In the genomic region with DNA sequence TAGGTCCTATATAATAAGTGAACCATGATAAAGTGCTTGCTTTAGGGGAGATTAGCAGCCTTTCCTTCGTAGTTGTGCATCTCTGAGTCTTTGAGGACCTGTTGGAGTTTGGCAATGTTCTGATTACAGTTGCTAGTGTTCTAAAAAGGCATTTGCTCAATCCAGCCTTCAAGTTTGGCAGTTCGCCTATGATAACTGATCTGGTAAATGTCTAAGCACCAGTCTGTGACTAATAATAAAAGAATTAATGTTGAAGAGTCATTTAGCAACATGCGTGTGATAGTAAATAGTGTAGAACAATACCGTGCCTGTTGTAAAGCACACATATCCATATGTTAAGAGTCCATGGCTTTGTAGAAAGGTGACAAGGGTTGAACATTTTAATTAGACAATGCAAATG, we compare ENCODE assay signal across 15 mouse cellular contexts.
A peak's percentile ranks its signal among the peaks of the same experiment; 100 is the strongest.
DNase-seq lines count a peak whose midpoint lies in the region; ATAC-seq and TF ChIP-seq lines count a peak whose summit lies in the region.
"Had no signal": no experiment of that assay in that cellular context is flagged by ENCODE, and none has a peak within 500 bp of the region (broad histone marks: within the 10 kb centered on the region; RNA-seq: fewer than 3 reads in every experiment).

No protein-coding gene starts in this region.

- WGBS in heart, embryonic 11.5 days (ENCODE audit: insufficient replicate concordance), result 72% methylated on average over 4 of the region's 4 CpGs
- 64% methylated on average over 4 of the region's 4 CpGs for WGBS in midbrain, embryonic 16.5 days

- in situ Hi-C loops in Patski (cut with MboI; ENCODE audit: low pct_unique_long_range_greater_than_20kb), result no loop called here

- H3K9ac ChIP-seq in heart, embryonic 11.5 days (ENCODE audit: low read depth, low read length), result no peak overlapping the region
- H3K9ac ChIP-seq in midbrain, embryonic 16.5 days (ENCODE audit: low read depth, low read length), result no peak overlapping the region
- H3K9ac ChIP-seq: neural tube, embryonic 12.5 days had no signal

- H3K27ac ChIP-seq in heart, embryonic 11.5 days (ENCODE audit: low read depth, low read length), result no peak overlapping the region
- no peak overlapping the region for H3K27ac ChIP-seq in midbrain, embryonic 16.5 days (ENCODE audit: low read length)
- H3K27ac ChIP-seq: neural tube, embryonic 12.5 days had no signal

- CTCF ChIA-PET in Patski (lab: Charles Lee), result no interaction called here

- no peaks in the 10 kb centered on the region for H3K4me1 ChIP-seq in heart, embryonic 11.5 days (ENCODE audit: control insufficient read depth, insufficient read depth, low read length)
- peaks cover 14% of the 10 kb centered on the region for H3K4me1 ChIP-seq in midbrain, embryonic 16.5 days (ENCODE audit: control insufficient read depth, insufficient read depth, low read length)

- no peaks in the 10 kb centered on the region for H3K27me3 ChIP-seq in heart, embryonic 11.5 days (ENCODE audit: control insufficient read depth, insufficient read depth, low read length)
- no peaks in the 10 kb centered on the region for H3K27me3 ChIP-seq in Patski
- H3K27me3 ChIP-seq in midbrain, embryonic 16.5 days (ENCODE audit: control insufficient read depth, insufficient read depth, low read depth, low read length), result no peaks in the 10 kb centered on the region; the same call in 1 of the 2 replicates
- H3K27me3 ChIP-seq: neural tube, embryonic 12.5 days had no signal

- no peaks in the 10 kb centered on the region for H3K9me3 ChIP-seq in heart, embryonic 11.5 days (replicated peaks; ENCODE audit: control insufficient read depth, low read length)
- H3K9me3 ChIP-seq in midbrain, embryonic 16.5 days (replicated peaks; ENCODE audit: control insufficient read depth, low read length, poor library complexity, severe bottlenecking), result no peaks in the 10 kb centered on the region
- H3K9me3 ChIP-seq: neural tube, embryonic 12.5 days had no signal

- no peak overlapping the region for H3K4me2 ChIP-seq in heart, embryonic 11.5 days
- no peak overlapping the region for H3K4me2 ChIP-seq in midbrain, embryonic 16.5 days (ENCODE audit: low read length)
- H3K4me2 ChIP-seq: neural tube, embryonic 12.5 days had no signal

- peak; percentile 3 to 12 for DNase-seq in heart, adult 9 months (ENCODE audit: low spot score in 2 of 2)
- peak; percentile 16 for DNase-seq in lung, postnatal 36 days
- no peak for DNase-seq in lung, postnatal 4 days
- DNase-seq in Patski (ENCODE audit: low read depth, low spot score), result peak; percentile 15
- DNase-seq in retina, postnatal 1 day, result no peak
- DNase-seq: cerebellum, postnatal 14 days; gastrocnemius, postnatal 25 days; kidney, adult 8-10 months; kidney, postnatal 36 days; right cerebral cortex, postnatal 4 days; thymus, adult 2 months had no signal

- no peaks in the 10 kb centered on the region for H3K36me3 ChIP-seq in heart, embryonic 11.5 days (ENCODE audit: control insufficient read depth, insufficient read depth, low read length)
- H3K36me3 ChIP-seq in midbrain, embryonic 16.5 days (ENCODE audit: control insufficient read depth, insufficient read depth, low read length), result no peaks in the 10 kb centered on the region
- H3K36me3 ChIP-seq: neural tube, embryonic 12.5 days had no signal

- POLR2A ChIA-PET in Patski (lab: Charles Lee), result no interaction called here

- no peak for ATAC-seq in heart, embryonic 11.5 days (replicated peaks; ENCODE audit: insufficient number of reproducible peaks, low FRiP score, low TSS enrichment)
- no peak for ATAC-seq in Patski
- no peak for ATAC-seq in midbrain, embryonic 16.5 days

- H3K4me3 ChIP-seq in heart, embryonic 11.5 days (ENCODE audit: low read depth, low read length), result no peak overlapping the region
- H3K4me3 ChIP-seq in midbrain, embryonic 16.5 days (ENCODE audit: low read depth, low read length), result no peak overlapping the region
- H3K4me3 ChIP-seq: erythroblast, embryonic 14.5 days; neural tube, embryonic 12.5 days had no signal

- TF ChIP-seq CTCF in Patski (IDR thresholded peaks at IDR 0.05), result no peak

Comparison
In these comparisons a context has a peak if more than half of its experiments do, and no peak if none do; other contexts are left out.
1. DNase-seq: peak in heart, adult 9 months (2 of 2), lung, postnatal 36 days (single experiment) and Patski (single experiment); none in lung, postnatal 4 days (0 of 2) and retina, postnatal 1 day (single experiment).